Mouse (Mus musculus): ENCODE data around the gene Gm49336.

- TF ChIP-seq POLR2A (IDR thresholded peaks at IDR 0.05; ENCODE audit: insufficient read depth, low read length) (no peak), CTCF (IDR thresholded peaks at IDR 0.05; ENCODE audit: low read depth, low read length) (no peak), EP300 (IDR thresholded peaks at IDR 0.05; ENCODE audit: insufficient read depth, low read depth, low read length) (no peak)
Observed at GRCm38 (mm10) chr14:60194606-60195005, 56.7 kb downstream of the Gm49336 start.

All from ES-Bruce4 (cell line).